In the genomic region with DNA sequence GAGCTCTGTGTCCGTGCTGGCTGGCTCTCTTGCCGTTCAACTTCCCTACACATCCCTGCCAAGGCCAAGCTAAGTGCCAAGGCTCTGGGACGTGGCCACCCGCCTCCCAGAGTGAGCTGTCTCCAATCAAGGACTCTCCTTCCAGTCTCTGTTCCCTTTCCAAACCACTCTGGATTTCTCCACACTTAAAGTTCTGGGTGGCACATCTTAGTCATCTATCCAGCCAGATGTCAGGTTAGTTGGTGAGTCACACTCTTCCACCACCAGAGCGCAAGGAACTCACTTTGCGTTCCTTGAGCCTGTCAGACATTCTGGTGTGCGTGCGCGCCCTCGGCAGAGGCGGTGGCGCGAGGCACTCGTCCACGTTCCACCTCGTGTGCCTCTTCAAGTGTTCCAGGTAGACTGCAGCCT, we compare ENCODE assay signal across 9 mouse cellular contexts. TPM values are rescaled to one million over a fixed set of nuclear protein-coding genes. Genes with fewer than 3 reads are reported as not detected.
A peak's percentile ranks its signal among the peaks of the same experiment; 100 is the strongest.
DNase-seq lines count a peak whose midpoint lies in the region; ATAC-seq and TF ChIP-seq lines count a peak whose summit lies in the region.
"Had no signal": no experiment of that assay in that cellular context is flagged by ENCODE, and none has a peak within 500 bp of the region (broad histone marks: within the 10 kb centered on the region; RNA-seq: fewer than 3 reads in every experiment).

No protein-coding gene starts in this region.

- no peak overlapping the region for H3K9ac ChIP-seq in lung, embryonic 14.5 days
- H3K9ac ChIP-seq in hindbrain, embryonic 13.5 days: no peak overlapping the region
- H3K9ac ChIP-seq in neural tube, embryonic 14.5 days (replicated peaks; ENCODE audit: low read depth, low read length): no peak overlapping the region
- H3K9ac ChIP-seq in lung, postnatal 0 days (replicated peaks; ENCODE audit: low read depth): no peak overlapping the region

- H3K4me1 ChIP-seq in lung, embryonic 14.5 days (ENCODE audit: insufficient read depth): no peaks in the 10 kb centered on the region
- no peaks in the 10 kb centered on the region for H3K4me1 ChIP-seq in lung, adult 2 months (ENCODE audit: control insufficient read depth, insufficient read depth, low read length)
- H3K4me1 ChIP-seq in forebrain, embryonic 10.5 days: peaks cover 89% of the 10 kb centered on the region
- peaks cover 22% of the 10 kb centered on the region for H3K4me1 ChIP-seq in hindbrain, embryonic 13.5 days (replicated peaks)
- H3K4me1 ChIP-seq in neural tube, embryonic 14.5 days (ENCODE audit: control insufficient read depth, insufficient read depth, low read length): peaks cover 4% of the 10 kb centered on the region; the same call in 1 of the 2 replicates
- no peaks in the 10 kb centered on the region for H3K4me1 ChIP-seq in lung, postnatal 0 days (ENCODE audit: insufficient read depth, low read depth, low read length)

- peak overlapping the region; percentile 29; the same call in 1 of the 2 replicates for H3K4me2 ChIP-seq in lung, embryonic 14.5 days
- 0 out of 2 replicates have a peak overlapping the region, but pooled peaks have one; percentile 30 for H3K4me2 ChIP-seq in hindbrain, embryonic 13.5 days
- 0 out of 2 replicates have a peak overlapping the region, but pooled peaks have one; percentile 1 for H3K4me2 ChIP-seq in neural tube, embryonic 14.5 days (ENCODE audit: low read depth, low read length)
- no peak overlapping the region for H3K4me2 ChIP-seq in lung, postnatal 0 days (replicated peaks; ENCODE audit: low read depth, low read length)

- peaks cover 92% of the 10 kb centered on the region for H3K27me3 ChIP-seq in lung, embryonic 14.5 days (ENCODE audit: insufficient read depth, low read length)
- peaks cover 100% of the 10 kb centered on the region for H3K27me3 ChIP-seq in forebrain, embryonic 10.5 days (ENCODE audit: poor library complexity, severe bottlenecking)
- H3K27me3 ChIP-seq in hindbrain, embryonic 13.5 days: peaks cover 100% of the 10 kb centered on the region
- peaks cover 72% of the 10 kb centered on the region for H3K27me3 ChIP-seq in neural tube, embryonic 14.5 days (ENCODE audit: control insufficient read depth, insufficient read depth, low read length)
- H3K27me3 ChIP-seq in lung, postnatal 0 days (replicated peaks; ENCODE audit: insufficient read depth, low read length): peaks cover 62% of the 10 kb centered on the region

- H3K9me3 ChIP-seq in lung, embryonic 14.5 days (ENCODE audit: low read depth, low read length): no peaks in the 10 kb centered on the region
- no peaks in the 10 kb centered on the region for H3K9me3 ChIP-seq in forebrain, embryonic 10.5 days
- H3K9me3 ChIP-seq in hindbrain, embryonic 13.5 days: no peaks in the 10 kb centered on the region
- H3K9me3 ChIP-seq in neural tube, embryonic 14.5 days (ENCODE audit: control insufficient read depth, low read length): no peaks in the 10 kb centered on the region
- H3K9me3 ChIP-seq in lung, postnatal 0 days (ENCODE audit: low read length): no peaks in the 10 kb centered on the region

- H3K27ac ChIP-seq in lung, embryonic 14.5 days (ENCODE audit: low read depth): no peak overlapping the region
- H3K27ac ChIP-seq in forebrain, embryonic 10.5 days: peak overlapping the region; percentile 31; the same call in 1 of the 2 replicates
- H3K27ac ChIP-seq in hindbrain, embryonic 13.5 days: no peak overlapping the region
- H3K27ac ChIP-seq in neural tube, embryonic 14.5 days (ENCODE audit: low read depth, low read length): no peak overlapping the region
- H3K27ac ChIP-seq in lung, postnatal 0 days (ENCODE audit: low read length): no peak overlapping the region

- no peak for TF ChIP-seq EP300 in lung, postnatal 0 days (IDR thresholded peaks at IDR 0.05)

- no peak for ATAC-seq in lung, embryonic 14.5 days (ENCODE audit: insufficient read depth)
- ATAC-seq in hindbrain, embryonic 13.5 days (ENCODE audit: low FRiP score): no peak
- no peak for ATAC-seq in neural tube, embryonic 14.5 days (ENCODE audit: low read depth)
- ATAC-seq in monocyte, adult 5-6 weeks (replicated peaks; ENCODE audit: insufficient number of reproducible peaks, low FRiP score, low TSS enrichment, poor library complexity, severe bottlenecking): no peak
- no peak for ATAC-seq in activated CD4-positive, CD25-positive, alpha-beta regulatory T cell, adult 4 months
- no peak for ATAC-seq in lung, postnatal 0 days

- H3K4me3 ChIP-seq in lung, embryonic 14.5 days (ENCODE audit: low read depth, low read length): peak overlapping the region; percentile 11; the same call in 1 of the 2 replicates
- no peak overlapping the region for H3K4me3 ChIP-seq in lung, adult 2 months (replicated peaks; ENCODE audit: extremely low read depth, low read depth, low read length)
- peak overlapping the region; percentile 46 for H3K4me3 ChIP-seq in forebrain, embryonic 10.5 days
- H3K4me3 ChIP-seq in hindbrain, embryonic 13.5 days: no peak overlapping the region
- H3K4me3 ChIP-seq in neural tube, embryonic 14.5 days (ENCODE audit: low read depth, low read length): no peak overlapping the region
- H3K4me3 ChIP-seq in lung, postnatal 0 days (ENCODE audit: low read depth, low read length): no peak overlapping the region

- TF ChIP-seq CTCF in lung, embryonic 14.5 days (IDR thresholded peaks at IDR 0.05; ENCODE audit: low read depth): no peak
- TF ChIP-seq CTCF in lung, adult 2 months (IDR thresholded peaks at IDR 0.05; ENCODE audit: insufficient read depth, low read length): no peak
- TF ChIP-seq CTCF in lung, postnatal 0 days (IDR thresholded peaks at IDR 0.05): no peak

- TF ChIP-seq POLR2A in lung, adult 2 months (IDR thresholded peaks at IDR 0.05; ENCODE audit: borderline replicate concordance, extremely low read depth, low read depth, low read length): no peak

- H3K36me3 ChIP-seq in lung, embryonic 14.5 days (ENCODE audit: insufficient read depth): no peaks in the 10 kb centered on the region
- H3K36me3 ChIP-seq in forebrain, embryonic 10.5 days (replicated peaks): no peaks in the 10 kb centered on the region
- H3K36me3 ChIP-seq in hindbrain, embryonic 13.5 days: no peaks in the 10 kb centered on the region
- H3K36me3 ChIP-seq in neural tube, embryonic 14.5 days (ENCODE audit: control insufficient read depth, insufficient read depth, low read length): no peaks in the 10 kb centered on the region
- no peaks in the 10 kb centered on the region for H3K36me3 ChIP-seq in lung, postnatal 0 days (ENCODE audit: insufficient read depth, low read length)

- DNase-seq in lung, embryonic 14.5 days: no peak
- no peak for DNase-seq in lung, adult 2 months
- DNase-seq in forebrain, embryonic 10.5 days (ENCODE audit: extremely low spot score, low spot score): peak; percentile 36
- no peak for DNase-seq in lung, postnatal 0 days (ENCODE audit: low spot score)
- DNase-seq: layer of hippocampus, postnatal 36 days had no signal

- WGBS in lung, embryonic 14.5 days: under 1% methylated on average over 16 of the region's 16 CpGs
- 2% methylated on average over 16 of the region's 16 CpGs for WGBS in lung, adult 2 months
- under 1% methylated on average over 16 of the region's 16 CpGs for WGBS in forebrain, embryonic 10.5 days
- WGBS in hindbrain, embryonic 13.5 days: under 1% methylated on average over 16 of the region's 16 CpGs
- WGBS in neural tube, embryonic 14.5 days: 0% methylated on average over 16 of the region's 16 CpGs
- WGBS in lung, postnatal 0 days: under 1% methylated on average over 16 of the region's 16 CpGs

RNA-seq across cellular contexts. Expression of gene Helt, which starts 0.7 kb away (rescaled TPM):
- not detected in 2 replicates for polyA plus RNA-seq in lung, embryonic 14.5 days (2014; fragmentation: Nextera tagmentation; extraction: Ambion mirVana)
- not detected in 2 replicates for polyA plus RNA-seq in lung, adult 2 months (2012; rRNA removed)
- polyA plus RNA-seq in forebrain, embryonic 10.5 days (2016; fragmentation: Nextera tagmentation; extraction: Ambion mirVana): 1.8 and 2.7 TPM in 2 replicates
- polyA plus RNA-seq in hindbrain, embryonic 13.5 days (2015; fragmentation: Nextera tagmentation; extraction: Ambion mirVana): 1.8 and 1.9 TPM in 2 replicates
- polyA plus RNA-seq in neural tube, embryonic 14.5 days (2014; fragmentation: Nextera tagmentation; extraction: Ambion mirVana): 0.24 TPM in 1 of 2 replicates, not detected in the other
- total RNA-seq in monocyte, adult 5-6 weeks (2017): not detected in 3 replicates
- not detected for polyA plus RNA-seq in activated CD4-positive, CD25-positive, alpha-beta regulatory T cell, adult 4 months (2017; shearing (Covaris generic))
- not detected in 2 replicates for polyA plus RNA-seq in lung, postnatal 0 days (2015; fragmentation: Nextera tagmentation; extraction: Ambion mirVana)
- total RNA-seq: layer of hippocampus, postnatal 36 days had no signal

Comparison
In these comparisons a context has a peak if more than half of its experiments do, and no peak if none do; other contexts are left out.
1. H3K4me3 ChIP-seq: peak in lung, embryonic 14.5 days (single experiment) and forebrain, embryonic 10.5 days (single experiment); none in lung, adult 2 months (single experiment), hindbrain, embryonic 13.5 days (single experiment), neural tube, embryonic 14.5 days (single experiment) and lung, postnatal 0 days (single experiment).